Comparison of ENCODE assay signal across 27 mouse cellular contexts in genomic region chr11:32491079-32491478, GRCm38 (mm10). TPM values are rescaled to one million over a fixed set of nuclear protein-coding genes. Genes with fewer than 3 reads are reported as not detected.
DNase-seq lines count a peak whose midpoint lies in the region; ATAC-seq and TF ChIP-seq lines count a peak whose summit lies in the region.
"Had no signal": no experiment of that assay in that cellular context is flagged by ENCODE, and none has a peak within 500 bp of the region (broad histone marks: within the 10 kb centered on the region; RNA-seq: fewer than 3 reads in every experiment).

No protein-coding gene starts in this region.

- TF ChIP-seq RAD21 in CH12.LX (IDR thresholded peaks at IDR 0.05; ENCODE audit: low read depth, low read length): no peak
- no peak for TF ChIP-seq RAD21 in MEL (IDR thresholded peaks at IDR 0.05; ENCODE audit: low read depth, low read length)

- TF ChIP-seq CTCF in gastrocnemius, adult 2 months (IDR thresholded peaks at IDR 0.05): no peak
- no peak for TF ChIP-seq CTCF in CH12.LX (conservative IDR thresholded peaks at IDR 0.05 in 1 of 2, IDR thresholded peaks at IDR 0.05 in 1 of 2; ENCODE audit: low read depth in 2 of 2, low read length in 2 of 2)
- no peak for TF ChIP-seq CTCF in MEL (IDR thresholded peaks at IDR 0.05 in 2 of 3, conservative IDR thresholded peaks at IDR 0.05 in 1 of 3; ENCODE audit: control insufficient read depth in 1 of 3, insufficient read depth in 1 of 3, low read depth in 2 of 3, low read length in 3 of 3, poor library complexity in 1 of 3, severe bottlenecking in 1 of 3)

- H3K9me3 ChIP-seq in CH12.LX (replicated peaks; ENCODE audit: low read length) (no peaks in the 10 kb centered on the region), ES-E14 (ENCODE audit: control insufficient read depth, insufficient read depth, low read depth, low read length) (no peaks in the 10 kb centered on the region), MEL (replicated peaks; ENCODE audit: insufficient read depth, low read length) (no peaks in the 10 kb centered on the region)
- H3K9me3 ChIP-seq: G1E had no signal

- intact Hi-C loops in gastrocnemius, adult 2 months (cut with DNase I): no loop called here
- intact Hi-C loops in gastrocnemius, postnatal 14 days (cut with DNase I; ENCODE audit: low total_unique reads): no loop called here

- dilution Hi-C loops in CH12.LX (cut with MboI; ENCODE audit: extremely low pct_ligation_motif_present, extremely low pct_unique_long_range_greater_than_20kb, low sequenced_read_pairs): no loop called here

- no peak for DNase-seq in gastrocnemius, adult 2 months
- DNase-seq in gastrocnemius, postnatal 14 days: no peak
- DNase-seq in CH12.LX (ENCODE audit: extremely low read depth): no peak
- no peak for DNase-seq in ES-E14 (ENCODE audit: low read depth, low spot score)
- no peak for DNase-seq in MEL (ENCODE audit: low read depth, low spot score)
- DNase-seq in T-cell, adult 2 months (ENCODE audit: low spot score): no peak
- DNase-seq in layer of hippocampus, adult 9-11 months: no peak
- DNase-seq: adrenal gland, adult 2 months; adrenal gland, adult 8-10 months; adrenal gland, postnatal 10 days; adrenal gland, postnatal 14 days; adrenal gland, postnatal 25 days; adrenal gland, postnatal 36 days; B cell, adult 2 months; cerebellum, adult 11 months; cerebellum, adult 11-12 months; cerebellum, adult 18-20 months; cerebellum, adult 2 months; cerebellum, adult 8-10 months; cerebellum, adult 9-10 months; cerebellum, adult 9-11 months had no signal

- H3K36me3 ChIP-seq in CH12.LX (replicated peaks in 1 of 2; ENCODE audit: control insufficient read depth in 1 of 2, insufficient read depth in 1 of 2, low read length in 1 of 2) (peaks cover 0 to 4% of the 10 kb centered on the region in 2 experiments), ES-E14 (ENCODE audit: control insufficient read depth, insufficient read depth, low read length, poor library complexity, severe bottlenecking) (no peaks in the 10 kb centered on the region), MEL (ENCODE audit: control insufficient read depth in 1 of 2, insufficient read depth in 2 of 2, low read length in 2 of 2) (peaks cover 0 to 56% of the 10 kb centered on the region in 2 experiments; a peak in 2 of 4 replicates)
- H3K36me3 ChIP-seq: G1E had no signal

- H3K4me1 ChIP-seq in CH12.LX (ENCODE audit: control insufficient read depth in 1 of 2, insufficient read depth in 2 of 2) (peaks cover 9 to 50% of the 10 kb centered on the region in 2 experiments), ES-E14 (ENCODE audit: control insufficient read depth in 2 of 2, insufficient read depth in 2 of 2, low read length in 2 of 2, poor library complexity in 1 of 2) (no peaks in the 10 kb centered on the region), MEL (ENCODE audit: control insufficient read depth in 1 of 2, insufficient read depth in 2 of 2, low read length in 2 of 2) (peaks cover 25 to 32% of the 10 kb centered on the region in 2 experiments)

- peak overlapping the region; percentile 61; the same call in 1 of the 2 replicates for H3K27ac ChIP-seq in gastrocnemius, adult 2 months
- H3K27ac ChIP-seq in CH12.LX (ENCODE audit: insufficient read depth, low read depth): no peak overlapping the region
- H3K27ac ChIP-seq in ES-E14 (ENCODE audit: insufficient read depth, low read depth, low read length, poor library complexity, severe bottlenecking): no peak overlapping the region
- H3K27ac ChIP-seq in MEL (ENCODE audit: control insufficient read depth, low read depth, low read length): no peak overlapping the region

- no peak for ATAC-seq in cerebellum, adult (ENCODE audit: insufficient number of reproducible peaks, low FRiP score, low TSS enrichment)
- ATAC-seq: activated CD4-positive, CD25-positive, alpha-beta regulatory T cell, adult 4 months; CD4-positive, CD25-positive, alpha-beta regulatory T cell, adult 4 months; Patski had no signal

- H3K79me2 ChIP-seq in CH12.LX (replicated peaks; ENCODE audit: control insufficient read depth, extremely low read depth, insufficient read depth, poor library complexity, severe bottlenecking): no peaks in the 10 kb centered on the region
- peaks cover 2% of the 10 kb centered on the region for H3K79me2 ChIP-seq in MEL (ENCODE audit: control insufficient read depth, insufficient read depth, low read length, poor library complexity)

- no peaks in the 10 kb centered on the region for H3K27me3 ChIP-seq in CH12.LX (replicated peaks)
- no peaks in the 10 kb centered on the region for H3K27me3 ChIP-seq in MEL (ENCODE audit: control insufficient read depth in 1 of 2, insufficient read depth in 2 of 2, low read length in 2 of 2)
- H3K27me3 ChIP-seq: Patski had no signal

- in situ Hi-C loops in CH12.LX (cut with MboI; ENCODE audit: low pct_ligation_motif_present, low pct_unique_long_range_greater_than_20kb, low sequenced_read_pairs) (no loop called here), ES-E14 (cut with MboI; ENCODE audit: low sequenced_read_pairs in 2 of 2, unreplicated experiment in 2 of 2) (no loop called here)

- H3K9ac ChIP-seq in CH12.LX (ENCODE audit: insufficient read depth, low read depth): no peak overlapping the region
- H3K9ac ChIP-seq in ES-E14 (ENCODE audit: insufficient read depth, low read depth, low read length, poor library complexity, severe bottlenecking): no peak overlapping the region
- no peak overlapping the region for H3K9ac ChIP-seq in MEL (ENCODE audit: control insufficient read depth, low read depth, low read length, poor library complexity, severe bottlenecking)

- TF ChIP-seq POLR2A in CH12.LX (IDR thresholded peaks at IDR 0.05; ENCODE audit: low read depth, low read length): no peak
- TF ChIP-seq POLR2A in MEL (IDR thresholded peaks at IDR 0.05; ENCODE audit: control insufficient read depth in 1 of 2, insufficient read depth in 1 of 2, low read depth in 1 of 2, low read length in 2 of 2, poor library complexity in 1 of 2): no peak

- TF ChIP-seq EP300 in CH12.LX (IDR thresholded peaks at IDR 0.05; ENCODE audit: low read length) (no peak), MEL (IDR thresholded peaks at IDR 0.05; ENCODE audit: low read depth in 1 of 2, low read length in 2 of 2) (no peak)

- H3K4me2 ChIP-seq in CH12.LX (ENCODE audit: insufficient read depth, low read depth, poor library complexity, severe bottlenecking): no peak overlapping the region

- H3K4me3 ChIP-seq in gastrocnemius, adult 2 months: no peak overlapping the region
- H3K4me3 ChIP-seq in CH12.LX (replicated peaks in 1 of 3; ENCODE audit: low read depth in 2 of 3, low read length in 2 of 3, poor library complexity in 1 of 3): no peak overlapping the region
- H3K4me3 ChIP-seq in ES-E14 (ENCODE audit: insufficient read depth in 1 of 2, low read depth in 1 of 2, low read length in 2 of 2, poor library complexity in 1 of 2, severe bottlenecking in 1 of 2): no peak overlapping the region
- no peak overlapping the region for H3K4me3 ChIP-seq in MEL (ENCODE audit: control insufficient read depth in 1 of 2, insufficient read depth in 1 of 2, low read depth in 2 of 2, low read length in 2 of 2)

TF ChIP-seq in CH12.LX, 34 proteins besides CTCF, POLR2A, EP300 and RAD21:
- no peak for TF ChIP-seq ZNF384 (IDR thresholded peaks at IDR 0.05; ENCODE audit: low read depth, low read length)
- peak; percentile 95 for TF ChIP-seq MAFK (IDR thresholded peaks at IDR 0.05; ENCODE audit: insufficient replicate concordance, low read length)
TF ChIP-seq in CH12.LX: peak in this region for 1.

TF ChIP-seq in ES-E14, 5 proteins besides CTCF, POLR2A, EP300 and RAD21 (continues in another document):
- TF ChIP-seq ZNF384 (IDR thresholded peaks at IDR 0.05; ENCODE audit: low read depth, low read length) (no peak), CHD2 (IDR thresholded peaks at IDR 0.05; ENCODE audit: low read depth, low read length) (no peak), ZC3H11A (IDR thresholded peaks at IDR 0.05; ENCODE audit: borderline replicate concordance, low read depth, low read length) (no peak), HCFC1 (IDR thresholded peaks at IDR 0.05; ENCODE audit: borderline replicate concordance, insufficient read depth, low read length) (no peak)

TF ChIP-seq in MEL, 35 proteins besides CTCF, POLR2A, EP300 and RAD21:
- TF ChIP-seq MAFK (IDR thresholded peaks at IDR 0.05; ENCODE audit: borderline replicate concordance, low read depth, low read length) (peak; percentile 94), TBP (IDR thresholded peaks at IDR 0.05; ENCODE audit: low read depth, low read length) (no peak), ZC3H11A (IDR thresholded peaks at IDR 0.05; ENCODE audit: low read depth, low read length) (no peak), NRF1 (IDR thresholded peaks at IDR 0.05; ENCODE audit: insufficient read depth, low read depth, low read length, poor library complexity, severe bottlenecking) (no peak)

RNA-seq across cellular contexts. Expression of gene Ubtd2, which starts 35.9 kb away (rescaled TPM):
- 10 to 100 TPM in 1 of 2 experiments, 1 to 10 TPM in 1; 9.3 to 12.1 TPM for total RNA-seq in gastrocnemius, adult 2 months (2021)
- 10 to 100 TPM; 18.9 to 21.4 TPM for total RNA-seq in gastrocnemius, postnatal 14 days (2021)
- total RNA-seq in CH12.LX (2012; rRNA removed): 10.3 and 13.4 TPM in 2 replicates
- total RNA-seq in CH12.LX (2014; rRNA removed): 17.8 and 21.4 TPM in 2 replicates
- 17.4 and 18.2 TPM in 2 replicates for polyA plus RNA-seq in CH12.LX (2012; ENCODE audit: insufficient read length, low read depth)
- total RNA-seq in ES-E14 (2012; rRNA removed): 15.2 and 18.3 TPM in 2 replicates
- 22.4 and 25.7 TPM in 2 replicates for total RNA-seq in MEL (2012; rRNA removed)
- 10 to 100 TPM in 1 of 2 experiments, not detected in 1; 28.7 TPM for polyA plus RNA-seq in MEL (2012; ENCODE audit: insufficient read depth in 1 of 2, insufficient read length in 2 of 2, low read depth in 1 of 2, low replicate concordance in 2 of 2, missing spikeins in 1 of 2)

RNA-seq across cellular contexts. Expression of gene Efcab9, which starts 40.8 kb away (rescaled TPM):
- 1 to 10 TPM; 1.0 to 2.0 TPM for total RNA-seq in gastrocnemius, adult 2 months (2021)
- total RNA-seq in gastrocnemius, postnatal 14 days (2021): under 1 TPM; 0.47 to 0.70 TPM
- total RNA-seq in CH12.LX (2012; rRNA removed): 0.25 TPM in 1 of 2 replicates, not detected in the other
- total RNA-seq in CH12.LX (2014; rRNA removed): not detected in 2 replicates
- 1.1 and 1.5 TPM in 2 replicates for polyA plus RNA-seq in CH12.LX (2012; ENCODE audit: insufficient read length, low read depth)
- total RNA-seq in ES-E14 (2012; rRNA removed): 0.32 and 0.40 TPM in 2 replicates
- total RNA-seq in MEL (2012; rRNA removed): 0.77 and 0.82 TPM in 2 replicates
- polyA plus RNA-seq in MEL (2012; ENCODE audit: insufficient read depth in 1 of 2, insufficient read length in 2 of 2, low read depth in 1 of 2, low replicate concordance in 2 of 2, missing spikeins in 1 of 2): 1 to 10 TPM in 1 of 2 experiments, not detected in 1; 1.3 TPM
- total RNA-seq: adrenal gland, postnatal 14 days had no signal
- polyA plus RNA-seq: adrenal gland, adult 2 months; brain, embryonic 14.5 days; G1E had no signal

RNA-seq across cellular contexts. Expression of gene Stk10, which starts 42.0 kb away (rescaled TPM):
- total RNA-seq in gastrocnemius, adult 2 months (2021): 1 to 10 TPM; 1.9 to 3.8 TPM
- 1 to 10 TPM; 4.9 to 6.9 TPM for total RNA-seq in gastrocnemius, postnatal 14 days (2021)
- 18.6 and 23.2 TPM in 2 replicates for total RNA-seq in CH12.LX (2012; rRNA removed)
- total RNA-seq in CH12.LX (2014; rRNA removed): 19.2 and 20.0 TPM in 2 replicates
- polyA plus RNA-seq in CH12.LX (2012; ENCODE audit: insufficient read length, low read depth): 37.4 and 40.3 TPM in 2 replicates
- total RNA-seq in ES-E14 (2012; rRNA removed): 8.3 and 9.8 TPM in 2 replicates
- total RNA-seq in MEL (2012; rRNA removed): 10.8 and 11.4 TPM in 2 replicates
- 10 to 100 TPM in 1 of 2 experiments, not detected in 1; 14.4 TPM for polyA plus RNA-seq in MEL (2012; ENCODE audit: insufficient read depth in 1 of 2, insufficient read length in 2 of 2, low read depth in 1 of 2, low replicate concordance in 2 of 2, missing spikeins in 1 of 2)
